Mouse (Mus musculus) bone marrow, adult 2 months (tissue): ENCODE measurements around the gene Grik1.

Source experiments
- CTCF ChIP-seq: fragments of 200-500 bp; IDR thresholded peaks from 2 replicates; pipeline ENCODE4 v1.5.1; 2011; ENCODE audit warnings: low read length, control low read depth; ENCODE audit not compliant: control insufficient read depth, insufficient read depth
- POLR2A ChIP-seq: fragments of 200-500 bp; IDR thresholded peaks from 2 replicates; pipeline ENCODE4 v1.6.1; 2011; ENCODE audit warnings: low read depth, mild to moderate bottlenecking, control low read depth, low read length, borderline replicate concordance; ENCODE audit not compliant: control insufficient read depth

- no peak for TF ChIP-seq CTCF
- no peak for TF ChIP-seq POLR2A
Measured at GRCm38 (mm10) chr16:88142136-88142535, 147.9 kb downstream of the Grik1 start.
